Mouse (Mus musculus) bone marrow macrophage, adult 2 months (primary cell): ENCODE measurements around the gene H2-Q6.
"Not testable (repeated sequence)": the region's sequence is repeated elsewhere in the genome, so short reads cannot be mapped to it uniquely, and the experiment has no call there.

Experiments used
- CTCF ChIP-seq: IDR thresholded peaks from 2 replicates; pipeline ENCODE4 v1.5.1; 2012; ENCODE audit warnings: low read depth, mild to moderate bottlenecking, low read length, moderate library complexity
- POLR2A ChIP-seq: IDR thresholded peaks from 2 replicates; pipeline ENCODE4 v1.6.1; 2012; ENCODE audit warnings: mild to moderate bottlenecking, low read depth, low read length, borderline replicate concordance

GRCm38 (mm10) chr17:35438395-35438794 is 13.7 kb downstream of the H2-Q6 start:
- not testable (repeated sequence) for TF ChIP-seq POLR2A, CTCF
